Mouse (Mus musculus): ENCODE measurements around the gene Diras2. TPM values are rescaled to one million over a fixed set of nuclear protein-coding genes. Genes with fewer than 3 reads are reported as not detected.

The Diras2 gene
- 1 to 10 TPM; 2.6 to 2.7 TPM for total RNA-seq (2021)

DNA sequence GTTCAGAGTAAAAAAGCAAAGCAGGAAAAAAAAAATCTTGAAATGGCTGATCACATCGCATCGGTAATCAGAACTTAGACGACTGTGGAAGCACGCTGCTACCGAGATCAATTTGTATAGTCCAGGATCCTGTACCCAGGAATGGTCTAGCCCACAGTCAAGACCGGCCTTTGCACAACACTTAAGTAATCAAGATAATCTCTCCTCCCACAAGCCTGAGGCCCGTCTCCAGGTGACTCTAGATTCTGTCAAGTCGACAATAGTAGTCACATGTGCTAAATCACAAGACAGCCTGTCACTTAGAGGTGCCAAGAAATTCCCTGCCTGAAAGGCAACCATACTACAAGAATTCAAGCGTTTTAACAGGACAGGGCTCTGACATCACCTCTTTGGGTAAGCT, at the start of gene Diras2:
Gene Diras2, minus strand, starts transcription at position 159 of the 400 bp plus-strand sequence.
- DNase-seq: no peak

GRCm38 (mm10) chr13:52578776-52579175, 47.7 kb upstream of the Diras2 start:
- DNase-seq: no peak

DNA sequence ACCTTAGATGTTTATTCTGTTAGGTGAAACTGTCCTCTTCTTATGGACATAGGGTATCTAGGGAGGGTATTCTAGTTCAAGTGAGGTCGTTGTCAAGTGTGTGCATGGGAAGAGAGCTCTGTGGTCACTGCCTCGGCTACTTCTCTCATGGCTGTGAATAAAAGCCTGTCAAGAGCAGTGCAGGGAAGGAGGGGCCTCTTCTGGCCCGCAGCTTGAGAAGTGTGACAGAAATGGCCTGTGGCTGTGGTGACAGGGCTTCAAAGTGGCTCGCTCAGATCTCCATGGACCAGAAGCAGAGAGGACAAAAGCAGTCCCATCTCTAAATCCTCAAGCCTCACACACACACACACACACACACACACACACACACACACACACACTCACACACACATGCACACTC, 46.9 kb upstream of the Diras2 start:
- DNase-seq: peak; percentile 37

- DNase-seq: peak; percentile 24
Measured at GRCm38 (mm10) chr13:52577326-52577920, 46.3 kb upstream of the Diras2 start.

DNA sequence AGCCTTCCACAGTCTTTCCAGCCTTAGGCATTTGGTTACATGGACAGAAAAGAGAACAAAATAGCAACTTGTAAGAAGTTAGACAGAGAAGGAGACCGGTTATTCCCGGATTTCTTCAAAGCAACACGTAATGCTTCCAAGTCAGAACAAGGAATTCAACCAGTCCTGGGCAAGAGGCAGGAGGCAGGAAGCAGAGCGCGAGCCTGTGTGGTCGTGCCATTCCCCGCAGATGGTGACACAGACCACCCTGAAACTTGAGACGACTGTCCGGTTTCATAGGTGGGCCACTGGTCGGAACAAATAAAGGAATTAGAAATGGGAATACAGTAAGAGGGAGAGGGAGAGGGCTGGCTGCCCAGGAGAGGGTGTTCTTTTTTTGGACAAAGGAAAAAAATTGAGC, 45.8 kb upstream of the Diras2 start:
- DNase-seq: no peak

DNA sequence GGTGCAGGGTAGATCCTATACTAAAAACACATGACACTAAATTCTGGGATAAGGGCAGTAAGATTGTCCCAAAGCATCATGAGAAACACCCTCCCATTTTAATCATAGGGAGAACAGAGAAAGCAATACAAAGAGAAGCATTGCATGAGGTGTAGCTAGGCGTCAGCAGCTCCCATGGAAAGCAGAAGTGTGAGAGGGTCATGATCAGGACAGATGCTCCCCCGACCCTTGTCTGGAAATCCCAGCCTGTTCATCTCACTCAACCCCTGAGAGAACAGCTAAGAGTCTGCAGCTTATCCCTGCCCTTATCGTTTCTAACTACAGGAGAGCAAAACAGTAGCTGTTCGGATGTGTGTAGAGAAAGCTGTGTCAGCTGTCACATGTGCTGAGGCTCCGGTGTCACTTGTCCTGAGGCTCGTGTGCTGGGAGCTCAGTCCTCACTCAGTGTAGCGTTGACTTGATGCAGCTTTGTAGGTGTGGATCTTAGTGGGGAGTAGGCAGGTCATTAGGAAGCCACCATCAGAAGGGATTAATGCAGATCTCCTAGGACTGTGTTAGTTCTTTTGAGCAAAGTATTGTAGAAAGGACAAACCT, 45.0 kb upstream of the Diras2 start:
- no peak for DNase-seq

DNA sequence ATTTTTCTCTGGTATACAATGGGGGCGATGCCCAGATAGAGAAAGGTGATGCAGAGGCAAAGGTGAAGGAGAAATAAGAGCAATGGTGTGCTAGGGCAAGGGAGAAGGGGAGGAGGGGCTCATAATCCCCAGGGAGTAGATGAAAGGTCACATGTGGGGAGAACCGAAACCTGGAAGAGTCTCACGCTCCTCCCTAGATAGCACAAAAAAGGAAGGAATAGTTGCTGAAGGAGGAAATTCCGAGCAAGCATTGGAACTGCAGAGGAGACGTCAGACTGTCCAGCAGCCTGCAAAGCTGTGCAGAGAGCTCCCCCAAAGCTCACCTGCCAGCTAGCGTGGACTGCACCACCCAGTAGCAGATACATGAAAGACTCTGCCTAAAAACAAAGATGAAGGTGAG, 44.4 kb upstream of the Diras2 start:
- DNase-seq: no peak

DNA sequence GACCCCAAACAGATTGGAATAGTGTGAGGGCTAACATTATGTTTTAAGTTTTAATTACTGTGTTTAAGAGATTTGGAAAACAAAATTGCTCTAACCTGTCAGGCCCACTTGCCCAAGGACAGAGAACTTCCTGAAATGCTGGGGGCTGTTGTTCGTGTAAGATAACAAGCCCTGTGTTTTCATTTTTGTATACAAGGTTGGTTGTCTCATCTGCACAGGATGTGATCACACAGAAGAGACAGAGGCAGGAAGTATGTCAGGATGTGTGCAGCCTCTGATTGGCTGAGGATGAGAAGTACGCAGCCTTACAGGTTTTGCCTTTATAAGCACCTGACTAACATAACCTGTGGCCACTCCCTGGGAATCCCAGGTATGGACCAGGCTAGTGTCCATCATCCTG, 43.2 kb upstream of the Diras2 start:
- DNase-seq: no peak

DNA sequence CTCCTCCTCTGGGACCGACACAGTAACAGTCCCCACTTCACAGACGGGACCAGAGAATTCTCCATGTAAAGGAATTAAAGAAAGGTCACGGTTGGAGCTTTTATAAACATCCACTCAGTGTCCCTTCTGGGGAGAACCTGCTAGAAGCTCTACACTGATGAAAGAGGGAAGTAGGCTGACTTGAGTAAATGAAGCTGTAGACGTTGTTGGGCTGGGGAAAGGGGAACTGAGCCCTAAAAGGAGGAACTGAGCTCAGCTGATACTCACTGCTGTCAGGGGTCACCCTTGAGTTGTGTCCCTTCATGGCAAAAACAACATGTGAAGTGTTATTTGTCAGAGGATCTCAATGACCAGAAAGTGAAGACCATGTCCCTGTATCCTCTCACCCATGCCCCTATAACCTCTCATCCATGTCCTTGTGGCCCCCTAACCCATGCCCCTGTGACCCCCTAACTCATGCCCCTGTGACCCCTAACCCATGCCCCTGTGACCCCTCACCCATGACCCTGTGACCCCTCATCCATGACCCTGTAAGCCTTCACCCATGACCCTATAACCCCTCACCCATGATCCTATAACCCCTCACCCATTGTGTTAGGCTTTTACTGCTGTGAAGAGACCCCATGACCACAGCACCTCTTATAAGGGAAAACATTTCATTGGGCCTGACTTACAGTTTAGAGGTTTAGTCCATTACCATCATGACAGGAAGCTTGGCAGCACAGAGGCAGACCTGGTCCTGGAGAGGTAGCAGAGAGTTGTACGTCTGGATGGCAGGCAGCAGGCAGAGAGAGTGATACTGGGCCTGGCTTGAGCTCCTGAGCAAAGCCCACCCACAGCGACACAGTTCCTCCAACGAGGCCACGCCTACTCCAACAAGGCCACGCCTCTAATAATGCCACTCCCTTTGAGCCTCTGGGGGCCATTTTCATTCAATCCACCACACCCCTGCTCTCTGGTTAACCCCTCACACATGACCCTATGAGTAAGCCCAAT, 41.7 kb upstream of the Diras2 start:
- no peak for DNase-seq

GRCm38 (mm10) chr13:52571591-52572384, 40.7 kb upstream of the Diras2 start:
- DNase-seq: no peak

- no peak for DNase-seq
Measured at GRCm38 (mm10) chr13:52570276-52570675, 39.2 kb upstream of the Diras2 start.

DNA sequence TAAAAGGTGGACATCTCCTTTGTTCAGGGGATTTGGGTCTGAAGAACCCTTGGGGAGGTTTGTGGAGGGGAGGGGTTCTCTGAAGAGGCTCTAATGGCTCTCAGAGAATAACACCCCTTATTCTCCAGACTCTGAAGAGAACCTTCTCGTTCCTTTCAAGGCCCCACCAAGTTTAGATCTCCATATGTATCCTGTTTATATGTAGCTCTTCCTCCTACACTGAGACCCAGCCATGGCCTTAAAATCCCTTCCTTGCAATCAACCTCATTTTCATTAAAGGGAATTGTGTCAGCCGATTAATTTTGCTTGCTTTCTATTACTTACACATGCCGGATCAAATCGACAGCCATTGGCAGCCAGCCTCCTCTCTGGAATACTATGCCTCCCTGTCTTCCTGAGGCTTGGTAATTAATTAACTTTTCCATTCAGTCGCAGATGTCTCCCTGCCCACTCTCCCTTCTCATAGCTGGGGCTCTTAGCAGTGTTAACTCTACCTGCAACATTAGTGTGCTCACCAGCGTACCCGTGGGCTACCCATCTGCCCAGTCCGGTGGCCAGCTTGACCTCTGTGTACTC, 38.2 kb upstream of the Diras2 start:
- no peak for DNase-seq

- no peak for DNase-seq
Measured at GRCm38 (mm10) chr13:52566777-52567176, 35.7 kb upstream of the Diras2 start.

- DNase-seq: no peak
Measured at GRCm38 (mm10) chr13:52566188-52566760, 35.2 kb upstream of the Diras2 start.

GRCm38 (mm10) chr13:52565103-52565739, 34.1 kb upstream of the Diras2 start:
- peak; percentile 18 for DNase-seq

DNA sequence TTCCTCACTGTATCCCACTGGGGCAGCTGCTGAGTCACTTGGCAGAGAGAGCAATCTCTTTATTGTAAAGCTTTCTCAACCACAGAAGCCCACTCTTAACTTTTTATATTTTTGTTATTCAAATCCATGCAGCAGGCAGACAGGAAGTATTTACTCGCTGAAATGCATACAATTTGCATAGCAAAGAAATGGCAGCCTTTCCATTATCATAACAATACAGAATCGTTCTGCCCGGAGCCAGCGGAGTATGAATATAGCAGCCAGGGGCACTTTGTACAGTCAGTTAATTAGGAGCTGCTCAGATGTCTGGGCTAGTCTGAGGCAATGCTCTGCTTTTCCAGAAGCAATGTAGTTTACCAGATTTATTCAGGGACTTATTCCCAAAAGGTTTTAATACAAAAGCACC, 31.1 kb upstream of the Diras2 start:
- no peak for DNase-seq

GRCm38 (mm10) chr13:52561367-52562165, 30.5 kb upstream of the Diras2 start:
- DNase-seq: no peak

DNA sequence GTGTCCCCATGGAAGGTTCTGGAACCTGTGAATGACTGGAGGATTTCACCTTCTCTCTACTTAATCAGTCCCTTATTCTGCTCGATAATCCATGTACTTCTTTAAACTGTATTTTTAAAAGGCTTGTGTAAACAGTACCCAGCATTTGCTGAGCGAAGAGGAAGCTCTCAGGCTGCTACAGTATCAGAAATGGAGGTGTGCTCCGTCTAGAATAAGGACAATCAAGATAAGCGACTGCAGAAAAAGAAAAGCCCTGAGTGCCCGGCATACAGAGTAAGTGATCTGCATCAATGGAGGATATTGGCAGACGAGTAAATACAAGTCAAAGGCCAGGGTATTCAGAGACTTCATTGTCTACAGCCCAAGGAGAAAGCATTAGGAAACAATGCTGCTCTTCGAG, 26.3 kb upstream of the Diras2 start:
- no peak for DNase-seq

DNA sequence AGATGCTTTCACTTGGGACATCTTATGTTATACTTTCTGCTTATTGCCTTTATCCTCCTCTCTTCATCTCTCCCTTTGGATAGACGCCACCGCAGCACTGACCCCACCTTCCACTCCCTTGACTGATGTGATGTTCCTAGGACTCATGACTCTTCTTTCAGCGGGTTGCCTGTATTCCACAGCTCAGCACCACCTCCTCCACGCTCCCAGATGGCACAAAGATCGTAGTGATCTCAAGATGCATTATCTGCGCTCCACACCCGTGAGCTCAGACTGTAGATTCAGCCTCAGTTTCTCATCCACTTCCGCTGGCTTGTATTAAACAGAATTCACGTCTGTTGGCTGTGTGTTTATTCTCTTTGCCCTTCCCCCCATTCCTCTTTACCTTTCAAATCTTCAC, 23.6 kb upstream of the Diras2 start:
- no peak for DNase-seq

DNA sequence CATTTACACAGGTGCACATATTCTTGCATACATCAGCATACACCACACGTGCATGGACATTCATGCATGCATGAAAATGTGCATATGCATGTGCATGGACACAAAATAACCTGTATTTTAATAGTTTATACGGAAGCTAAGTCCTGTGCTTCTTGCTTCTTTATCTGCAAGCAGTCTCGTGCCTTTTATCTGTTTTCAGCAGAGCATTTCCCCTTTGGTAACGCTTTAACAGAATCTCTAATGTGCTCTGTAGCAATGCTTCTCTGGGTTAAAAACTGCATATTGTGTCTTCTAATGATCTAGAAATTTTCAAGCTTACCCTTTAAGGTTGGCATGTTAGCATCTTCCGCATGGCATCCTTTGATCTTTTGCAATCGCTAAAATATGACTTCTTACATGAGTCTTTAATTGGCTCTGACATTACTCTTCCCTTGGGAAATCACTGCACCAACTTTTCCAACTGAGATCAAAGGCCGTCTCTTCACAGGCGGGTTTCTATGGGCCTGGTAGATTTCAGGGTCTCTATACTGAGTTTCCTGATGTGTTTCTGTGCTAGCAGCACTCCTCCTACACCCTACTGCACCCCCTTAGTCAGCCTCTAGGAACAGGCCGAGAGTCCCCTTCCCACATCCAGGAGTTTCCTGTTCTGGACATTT, 21.9 kb upstream of the Diras2 start:
- no peak for DNase-seq
